Mouse (Mus musculus) stomach, postnatal 0 days (tissue): Measurements from ENCODE around the gene Chchd10. TPM values are rescaled to one million over a fixed set of nuclear protein-coding genes. Genes with fewer than 3 reads are reported as not detected.

Experiments
- ATAC-seq: fragments of 200-750 bp; cut with Nextera tagmentation; 2 replicates; pipeline ENCODE4 v1.8.0; 2017; ENCODE audit not compliant: low FRiP score, low TSS enrichment
- DNase-seq: peaks from one replicate; pipeline ENCODE4 v3.0.0-alpha.2; 2016; ENCODE audit warnings: low spot score
- H3K27ac ChIP-seq: fragments of 300-500 bp; sonication (generic); replicated peaks from 2 replicates; pipeline ENCODE4 v1.5.1; 2014; ENCODE audit warnings: mild to moderate bottlenecking, control low read depth
- H3K27me3 ChIP-seq: fragments of 300-500 bp; sonication (generic); 2 replicates; pipeline ENCODE4 v1.6.1; 2014; ENCODE audit warnings: low read length; ENCODE audit not compliant: control insufficient read depth, insufficient read depth
- H3K36me3 ChIP-seq: fragments of 300-500 bp; sonication (generic); 2 replicates; pipeline ENCODE4 v1.6.1; 2014; ENCODE audit warnings: low read length, mixed read lengths; ENCODE audit not compliant: control insufficient read depth, insufficient read depth
- H3K4me1 ChIP-seq: fragments of 300-500 bp; sonication (generic); replicated peaks from 2 replicates; pipeline ENCODE4 v1.6.1; 2014; ENCODE audit warnings: antibody characterized with exemption; ENCODE audit not compliant: control insufficient read depth, insufficient read depth
- H3K4me2 ChIP-seq: fragments of 300-500 bp; sonication (generic); replicated peaks from 2 replicates; pipeline ENCODE4 v1.6.1; 2014; ENCODE audit warnings: low read depth, mild to moderate bottlenecking, control low read depth, moderate library complexity
- H3K4me3 ChIP-seq: fragments of 300-500 bp; sonication (generic); 2 replicates; pipeline ENCODE4 v1.5.1; 2014; ENCODE audit warnings: low read depth, low read length, control low read depth
- H3K9ac ChIP-seq: fragments of 300-500 bp; sonication (generic); 2 replicates; pipeline ENCODE4 v1.6.1; 2014; ENCODE audit warnings: mild to moderate bottlenecking, low read length, control low read depth, mixed read lengths
- H3K9me3 ChIP-seq: fragments of 300-500 bp; sonication (generic); 2 replicates; pipeline ENCODE4 v1.6.1; 2016; ENCODE audit warnings: low read length; ENCODE audit not compliant: control insufficient read depth
- CTCF ChIP-seq: IDR thresholded peaks from 2 replicates; pipeline ENCODE4 v1.5.1; 2016; ENCODE audit warnings: antibody characterized with exemption, low read depth, mild to moderate bottlenecking, moderate library complexity
- EP300 ChIP-seq: optimal IDR thresholded peaks from 2 replicates; pipeline ENCODE3; 2016; ENCODE audit warnings: antibody characterized with exemption
- WGBS: fragments of 180-500 bp; shearing (Covaris S2); extraction: QIAGEN DNeasy Blood & Tissue Kit; methylation state at CpG from one replicate; pipeline ENCODE4 v1.1.7; 2014; 5-methylcytosine and 5-hydroxymethylcytosine counted together
- polyA plus RNA-seq: library from polyadenylated mRNA; unstranded; fragments of >200 nt; fragmentation: Nextera tagmentation; extraction: Ambion mirVana; gene quantifications from 2 replicates; pipeline ENCODE4 v1.2.1, GENCODE M21; 2015

The Chchd10 gene
- polyA plus RNA-seq, 1 experiment from 2014 or later: 232 TPM

DNA sequence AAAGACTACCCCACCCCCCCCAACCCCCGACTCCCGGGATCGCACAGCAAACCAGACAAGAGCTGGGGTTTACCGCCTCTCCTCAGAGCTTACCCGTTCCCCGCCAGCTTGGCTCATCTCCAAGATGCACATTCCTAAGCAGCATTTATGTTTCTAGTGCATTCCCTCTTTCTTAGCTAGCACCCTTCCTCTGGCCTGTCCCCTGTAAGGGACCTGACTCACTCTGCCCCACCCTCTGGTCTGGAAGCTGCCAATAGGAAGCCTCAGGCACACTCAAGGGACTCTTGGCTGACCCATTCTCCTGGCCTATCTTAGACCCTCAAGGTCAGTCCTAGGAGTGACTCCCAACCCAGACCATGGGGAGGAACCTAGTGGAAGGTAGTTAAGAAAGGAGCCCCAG, 2.6 kb upstream of the Chchd10 start:
- Histone ChIP-seq H3K4me1 (peaks cover 4% of the 10 kb centered on the region; the same call in 1 of the 2 replicates), H3K4me3 (no peak overlapping the region), H3K27me3 (no peaks in the 10 kb centered on the region), H3K4me2 (0 out of 2 replicates have a peak overlapping the region, but pooled peaks have one; percentile 14), H3K36me3 (peaks cover 4% of the 10 kb centered on the region; the same call in 1 of the 2 replicates), H3K27ac (no peak overlapping the region), H3K9ac (no peak overlapping the region), H3K9me3 (no peaks in the 10 kb centered on the region)
- no peak for DNase-seq
- 12% methylated on average over 6 of the region's 6 CpGs for WGBS
- no peak for TF ChIP-seq EP300
- no peak for ATAC-seq

DNA sequence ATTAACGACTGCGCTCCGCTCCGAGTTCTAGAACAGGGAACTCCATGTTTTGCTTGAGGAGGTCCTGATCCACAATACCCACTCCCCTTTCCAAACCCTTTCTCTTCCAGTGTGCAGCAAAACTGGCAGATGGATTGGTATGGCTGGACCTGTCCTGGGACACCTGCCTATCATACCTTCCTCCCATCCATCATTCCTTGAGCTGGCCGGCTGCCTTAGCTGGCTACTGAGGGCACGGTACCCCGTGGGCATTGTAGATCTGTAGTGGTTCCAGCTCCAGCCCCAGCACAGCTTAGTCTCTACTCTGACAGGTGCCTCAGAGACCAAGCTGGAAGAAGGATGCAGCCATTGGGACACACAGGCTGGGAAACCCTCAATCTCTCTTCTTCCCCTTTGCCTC, 1.6 kb upstream of the Chchd10 start:
- TF ChIP-seq EP300: no peak
- TF ChIP-seq CTCF: no peak
- ATAC-seq: no peak
- peaks cover under 1% of the 10 kb centered on the region; the same call in 1 of the 2 replicates for H3K36me3 ChIP-seq
- peak overlapping the region; percentile 82; the same call in 1 of the 2 replicates for H3K9ac ChIP-seq
- peak overlapping the region; percentile 91 for H3K4me2 ChIP-seq
- 12% methylated on average over 7 of the region's 7 CpGs for WGBS
- H3K9me3 ChIP-seq: no peaks in the 10 kb centered on the region
- peaks cover 6% of the 10 kb centered on the region; the same call in 1 of the 2 replicates for H3K4me1 ChIP-seq
- H3K27ac ChIP-seq: no peak overlapping the region
- H3K4me3 ChIP-seq: peak overlapping the region; percentile 58; the same call in 1 of the 2 replicates
- DNase-seq: no peak
- no peaks in the 10 kb centered on the region for H3K27me3 ChIP-seq

DNA sequence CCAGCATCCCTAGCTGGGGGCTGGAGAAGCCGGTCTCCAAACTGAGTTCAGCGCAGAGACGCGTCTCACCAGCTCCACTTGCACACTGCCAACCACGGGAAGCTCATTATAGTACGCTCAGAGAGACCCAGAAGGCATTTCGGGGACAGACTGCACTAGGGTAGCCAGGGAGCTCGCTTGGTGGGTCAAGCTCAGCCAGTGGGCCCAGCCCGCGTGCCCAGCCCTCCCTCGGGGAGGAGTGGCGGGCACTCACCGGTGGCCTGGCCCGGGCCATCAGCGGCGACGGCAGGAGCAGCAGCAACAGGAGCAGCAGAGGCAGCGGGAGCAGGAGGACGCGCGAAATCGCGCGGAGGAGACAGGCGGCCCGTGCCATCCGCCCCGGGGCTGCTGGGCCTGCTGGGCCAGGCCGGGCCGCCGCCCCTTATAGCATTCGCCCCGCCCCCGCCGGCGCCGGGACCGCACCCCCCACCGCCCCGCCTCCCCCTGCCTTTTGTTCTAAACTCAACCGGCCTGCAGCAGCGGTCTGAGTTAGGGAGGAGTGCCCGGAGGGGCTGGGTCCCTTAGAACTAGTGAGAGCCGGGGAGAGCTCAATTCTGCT, 750 bp upstream of the Chchd10 start:
- ATAC-seq (peak; percentile 65), DNase-seq (peak; percentile 81)
- peak overlapping the region; percentile 45; the same call in 1 of the 2 replicates for H3K27ac ChIP-seq

DNA sequence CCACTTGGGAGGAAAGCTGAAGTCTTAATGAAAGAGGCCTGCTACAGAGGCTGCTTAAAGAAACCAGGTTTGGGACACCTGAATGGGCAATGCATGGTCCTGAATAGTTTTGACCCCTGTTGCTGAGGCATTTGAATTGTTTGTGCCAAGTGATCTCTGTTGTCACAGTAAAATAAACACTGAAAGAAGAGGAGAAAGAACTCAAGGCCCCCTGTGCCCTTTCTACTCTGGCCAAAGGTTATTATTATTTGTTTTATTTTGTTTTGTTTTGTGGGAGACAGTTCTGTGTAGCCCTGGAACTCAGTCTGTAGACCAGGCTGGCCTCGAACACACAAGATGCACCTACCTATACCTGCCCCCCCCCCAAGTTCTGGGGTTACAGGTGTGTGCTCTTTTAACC, 2.1 kb downstream of the Chchd10 start:
- H3K4me2 ChIP-seq: no peak overlapping the region; the same call in 1 of the 2 replicates
- DNase-seq: no peak
- H3K27ac ChIP-seq: no peak overlapping the region
- H3K9me3 ChIP-seq: no peaks in the 10 kb centered on the region
- H3K4me3 ChIP-seq: no peak overlapping the region
- no peaks in the 10 kb centered on the region for H3K36me3 ChIP-seq
- 65% methylated on average over 1 of the region's 1 CpGs for WGBS
- no peak for ATAC-seq
- TF ChIP-seq EP300: no peak
- TF ChIP-seq CTCF: no peak
- H3K27me3 ChIP-seq: no peaks in the 10 kb centered on the region
- peaks cover 11% of the 10 kb centered on the region for H3K4me1 ChIP-seq
- no peak overlapping the region for H3K9ac ChIP-seq

More for the DNA sequence above, 750 bp upstream of the Chchd10 start:
- H3K9ac ChIP-seq: peak overlapping the region; percentile 82
- TF ChIP-seq CTCF: no peak
- no peak for TF ChIP-seq EP300
- peak overlapping the region; percentile 58 for H3K4me3 ChIP-seq
- H3K9me3 ChIP-seq: no peaks in the 10 kb centered on the region
- peaks cover 11% of the 10 kb centered on the region for H3K4me1 ChIP-seq
- H3K36me3 ChIP-seq: no peaks in the 10 kb centered on the region
- WGBS: 1% methylated on average over 41 of the region's 44 CpGs
- no peaks in the 10 kb centered on the region for H3K27me3 ChIP-seq
- H3K4me2 ChIP-seq: peak overlapping the region; percentile 91

DNA sequence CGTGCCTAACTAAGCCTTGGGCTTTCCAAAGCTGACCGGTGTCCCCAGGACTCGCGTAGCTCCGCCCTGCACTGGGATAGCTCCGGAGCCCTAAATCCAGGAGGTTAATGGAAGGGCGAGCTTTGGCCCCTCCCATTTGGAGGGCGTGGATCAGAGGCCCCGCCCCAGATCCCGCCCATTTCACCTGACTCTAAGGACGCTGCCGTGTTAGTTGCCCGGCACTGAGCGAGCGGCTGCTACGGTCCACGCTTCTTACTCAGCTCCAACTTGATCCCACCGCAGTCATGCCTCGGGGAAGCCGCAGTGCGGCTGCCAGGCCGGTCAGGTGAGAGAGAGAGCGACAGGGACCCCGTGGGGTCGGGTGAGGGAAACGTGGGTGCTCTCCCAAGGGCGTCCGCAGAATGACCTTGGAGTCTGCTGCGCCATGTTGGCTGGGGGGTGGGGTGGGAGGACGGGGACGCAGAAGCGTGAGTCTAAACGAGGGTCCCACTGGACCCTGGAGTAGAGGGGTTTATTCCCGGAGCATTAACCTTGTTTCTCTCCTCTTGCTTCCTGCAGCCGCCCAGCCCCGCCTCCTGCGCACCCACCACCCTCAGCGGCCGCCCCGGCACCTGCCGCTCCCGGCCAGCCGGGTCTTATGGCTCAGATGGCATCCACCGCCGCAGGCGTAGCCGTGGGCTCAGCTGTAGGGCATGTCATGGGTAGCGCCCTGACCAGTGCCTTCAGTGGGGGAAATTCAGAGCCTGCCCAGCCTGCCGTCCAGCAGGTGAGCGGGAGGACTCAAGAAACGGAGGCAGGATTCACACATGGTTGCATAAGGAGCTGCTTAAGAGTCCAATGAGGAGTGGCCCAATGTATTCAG, 3.0 kb downstream of the Chchd10 start, which contains the start of gene Mmp11:
Gene Mmp11 (minus strand): TSS at position 817 of the 862 bp plus-strand sequence.
- ATAC-seq (peak; percentile 85), DNase-seq (peak; percentile 93)
- H3K27ac ChIP-seq: no peak within 1 kb of the TSS; the same call in 1 of the 2 replicates
- H3K9me3 ChIP-seq: no peaks in the 10 kb centered on the region
- no peaks in the 10 kb centered on the region for H3K27me3 ChIP-seq
- H3K4me3 ChIP-seq: peak within 1 kb of the TSS; percentile 56
- peak within 1 kb of the TSS; percentile 62 for H3K9ac ChIP-seq
- TF ChIP-seq CTCF (no peak), EP300 (no peak)
- H3K36me3 ChIP-seq: no peaks in the 10 kb centered on the region
- H3K4me1 ChIP-seq: peaks cover 11% of the 10 kb centered on the region
- 4% methylated on average over 45 of the region's 51 CpGs for WGBS
- peak within 1 kb of the TSS; percentile 74 for H3K4me2 ChIP-seq
